Mouse (Mus musculus): ENCODE measurements around the gene Knop1. TPM values are rescaled to one million over a fixed set of nuclear protein-coding genes. Genes with fewer than 3 reads are reported as not detected.

Gene Knop1
- 144 and 171 TPM in 2 replicates for polyA plus RNA-seq (2014; fragmentation: Nextera tagmentation; extraction: Ambion mirVana)

DNA sequence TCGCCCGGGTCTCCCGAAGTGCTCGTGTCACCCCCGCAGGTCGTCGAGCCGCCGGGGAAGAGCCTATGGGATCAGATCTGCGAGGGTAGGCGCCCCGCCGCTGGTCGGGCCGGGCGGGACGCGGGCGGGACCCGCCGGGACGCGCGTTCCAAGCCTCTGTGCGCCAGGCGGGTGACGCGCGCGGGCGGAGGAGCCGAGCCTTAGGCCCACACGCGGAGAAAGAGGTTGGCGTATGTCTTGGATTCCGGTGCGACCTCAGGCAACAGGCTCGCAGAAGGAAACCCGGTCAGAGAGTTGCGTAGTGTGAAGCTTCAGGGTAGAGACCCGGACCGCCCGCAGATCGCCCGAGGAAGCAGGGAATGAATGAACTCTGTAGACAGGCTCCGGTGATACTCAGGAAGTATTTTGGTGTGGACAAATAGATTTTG, at the start of gene Knop1:
Gene Knop1 (minus strand): TSS at position 378 of the 428 bp plus-strand sequence.
- peaks cover 25% of the 10 kb centered on the region for H3K36me3 ChIP-seq (ENCODE audit: control insufficient read depth, insufficient read depth, low read length)
- H3K9ac ChIP-seq (ENCODE audit: low read depth, low read length), result peak within 1 kb of the TSS; percentile 82
- no peaks in the 10 kb centered on the region for H3K27me3 ChIP-seq (ENCODE audit: control insufficient read depth, insufficient read depth, low read length)
- peak; percentile 84 for ATAC-seq (ENCODE audit: low FRiP score, low TSS enrichment)
- H3K4me1 ChIP-seq (ENCODE audit: control insufficient read depth, insufficient read depth, low read length), result 0 out of 2 replicates have a peak, but pooled peaks cover 9% of the 10 kb centered on the region
- H3K27ac ChIP-seq (ENCODE audit: low read depth, low read length), result peak within 1 kb of the TSS; percentile 61
- WGBS, result under 1% methylated on average over 46 of the region's 46 CpGs
- peak within 1 kb of the TSS; percentile 93 for H3K4me3 ChIP-seq (ENCODE audit: low read length)
- H3K4me2 ChIP-seq (replicated peaks; ENCODE audit: low read depth, low read length), result peak within 1 kb of the TSS; percentile 88
- no peaks in the 10 kb centered on the region for H3K9me3 ChIP-seq (ENCODE audit: control insufficient read depth, low read length)

DNA sequence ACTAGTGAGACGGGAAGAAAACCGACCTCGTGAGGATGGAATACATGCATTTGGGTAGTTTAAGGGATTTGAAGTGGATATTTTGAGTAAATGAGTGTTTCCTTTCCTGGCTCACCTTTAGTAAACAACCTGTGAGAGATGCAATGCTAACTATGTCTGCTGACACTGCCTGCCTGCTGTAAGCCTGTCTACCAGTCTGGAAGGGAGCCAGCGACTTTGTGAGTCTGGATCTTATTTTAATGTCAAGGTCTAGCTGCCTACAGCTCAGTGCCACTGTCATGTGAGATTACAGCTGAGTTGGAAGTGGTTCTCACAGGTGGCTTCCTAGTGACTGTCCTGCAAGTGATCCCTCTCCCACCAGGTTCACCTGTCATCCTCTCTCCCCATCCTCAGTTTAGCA, 48.5 kb upstream of the Knop1 start:
- Histone ChIP-seq H3K36me3 (ENCODE audit: control insufficient read depth, insufficient read depth, low read length) (no peaks in the 10 kb centered on the region), H3K4me3 (ENCODE audit: low read length) (no peak overlapping the region), H3K27ac (ENCODE audit: low read depth, low read length) (no peak overlapping the region), H3K27me3 (ENCODE audit: control insufficient read depth, insufficient read depth, low read length) (no peaks in the 10 kb centered on the region), H3K9me3 (ENCODE audit: control insufficient read depth, low read length) (no peaks in the 10 kb centered on the region), H3K4me1 (ENCODE audit: control insufficient read depth, insufficient read depth, low read length) (peaks cover 8% of the 10 kb centered on the region), H3K9ac (ENCODE audit: low read depth, low read length) (no peak overlapping the region), H3K4me2 (replicated peaks; ENCODE audit: low read depth, low read length) (no peak overlapping the region)
- no peak for ATAC-seq (ENCODE audit: low FRiP score, low TSS enrichment)
- WGBS, result 95% methylated on average over 4 of the region's 4 CpGs

DNA sequence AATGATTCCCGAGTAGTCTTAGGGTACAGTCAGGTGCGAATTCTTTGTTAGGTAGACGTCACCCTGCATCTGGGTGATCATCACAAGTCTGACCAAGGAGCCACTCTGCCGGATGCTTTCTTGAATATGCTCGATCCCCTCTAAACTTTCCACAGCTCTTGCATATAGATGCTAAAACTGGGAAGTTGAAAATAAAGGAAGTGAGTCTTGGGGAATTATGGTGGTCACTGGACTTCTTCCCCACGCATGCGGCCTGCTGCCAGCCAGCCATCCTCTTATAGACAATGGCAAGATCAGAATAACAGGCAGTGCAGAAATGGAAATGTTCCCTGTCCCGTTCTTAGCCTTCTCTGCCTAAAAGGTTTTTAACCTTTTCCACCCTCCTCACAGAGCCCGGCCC, 47.8 kb upstream of the Knop1 start:
- H3K4me1 ChIP-seq (ENCODE audit: control insufficient read depth, insufficient read depth, low read length), result peaks cover 8% of the 10 kb centered on the region
- no peak overlapping the region for H3K4me3 ChIP-seq (ENCODE audit: low read length)
- H3K27ac ChIP-seq (ENCODE audit: low read depth, low read length), result no peak overlapping the region
- ATAC-seq (ENCODE audit: low FRiP score, low TSS enrichment), result no peak
- H3K36me3 ChIP-seq (ENCODE audit: control insufficient read depth, insufficient read depth, low read length), result no peaks in the 10 kb centered on the region
- WGBS, result 94% methylated on average over 9 of the region's 9 CpGs
- no peak overlapping the region for H3K9ac ChIP-seq (ENCODE audit: low read depth, low read length)
- no peak overlapping the region for H3K4me2 ChIP-seq (replicated peaks; ENCODE audit: low read depth, low read length)
- no peaks in the 10 kb centered on the region for H3K9me3 ChIP-seq (ENCODE audit: control insufficient read depth, low read length)
- H3K27me3 ChIP-seq (ENCODE audit: control insufficient read depth, insufficient read depth, low read length), result no peaks in the 10 kb centered on the region

DNA sequence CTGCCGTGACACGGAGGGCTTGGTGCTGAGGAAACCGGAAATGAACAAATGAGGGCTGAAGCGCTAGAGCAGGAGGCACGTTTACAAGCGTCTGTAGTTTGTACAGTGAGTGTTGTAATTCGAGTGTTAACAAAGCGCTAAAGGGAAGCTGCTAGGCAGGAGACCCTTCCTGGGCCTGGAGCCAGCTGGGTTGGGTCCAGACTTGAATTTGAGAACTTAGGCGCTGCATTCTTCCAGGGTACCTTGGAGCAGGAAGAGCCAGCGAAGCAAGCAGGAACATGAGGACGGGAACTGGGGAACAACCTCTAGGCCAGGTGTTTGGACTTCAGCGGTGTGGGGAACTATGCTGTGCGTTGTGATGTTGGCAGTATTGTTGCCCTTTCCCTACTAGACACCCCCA, 46.9 kb upstream of the Knop1 start:
- H3K4me2 ChIP-seq (replicated peaks; ENCODE audit: low read depth, low read length), result no peak overlapping the region; the same call in 1 of the 2 replicates
- no peak overlapping the region for H3K27ac ChIP-seq (ENCODE audit: low read depth, low read length)
- no peak overlapping the region for H3K4me3 ChIP-seq (ENCODE audit: low read length)

DNA sequence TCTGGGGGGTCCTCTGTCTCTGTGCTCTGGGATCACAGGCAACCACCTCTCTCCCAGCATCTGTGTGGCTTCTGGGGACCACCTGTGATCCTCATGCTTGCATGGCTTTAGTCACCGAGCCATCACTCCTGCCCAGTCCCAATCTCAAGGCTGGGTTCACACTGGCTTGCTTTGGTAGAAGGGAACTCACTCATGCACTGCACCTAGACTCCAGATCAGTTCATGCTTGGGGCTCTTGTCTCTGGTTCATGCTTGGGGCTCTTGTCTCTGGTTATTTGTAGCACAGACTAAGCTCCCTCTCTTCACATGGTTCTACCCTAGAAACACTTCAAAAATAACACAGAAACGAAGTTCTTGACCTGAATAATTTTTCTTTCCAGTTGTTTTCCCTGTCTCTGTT, 44.0 kb upstream of the Knop1 start:
- ATAC-seq (ENCODE audit: low FRiP score, low TSS enrichment), result no peak
- 82% methylated on average over 2 of the region's 2 CpGs for WGBS

More for the DNA sequence above, 46.9 kb upstream of the Knop1 start:
- Histone ChIP-seq H3K4me1 (ENCODE audit: control insufficient read depth, insufficient read depth, low read length) (peaks cover 8% of the 10 kb centered on the region), H3K9ac (ENCODE audit: low read depth, low read length) (no peak overlapping the region), H3K9me3 (ENCODE audit: control insufficient read depth, low read length) (no peaks in the 10 kb centered on the region), H3K27me3 (ENCODE audit: control insufficient read depth, insufficient read depth, low read length) (no peaks in the 10 kb centered on the region), H3K36me3 (ENCODE audit: control insufficient read depth, insufficient read depth, low read length) (no peaks in the 10 kb centered on the region)
- 49% methylated on average over 13 of the region's 13 CpGs for WGBS
- ATAC-seq (ENCODE audit: low FRiP score, low TSS enrichment), result 0 out of 2 replicates have a peak, but pooled peaks have one; percentile 39

DNA sequence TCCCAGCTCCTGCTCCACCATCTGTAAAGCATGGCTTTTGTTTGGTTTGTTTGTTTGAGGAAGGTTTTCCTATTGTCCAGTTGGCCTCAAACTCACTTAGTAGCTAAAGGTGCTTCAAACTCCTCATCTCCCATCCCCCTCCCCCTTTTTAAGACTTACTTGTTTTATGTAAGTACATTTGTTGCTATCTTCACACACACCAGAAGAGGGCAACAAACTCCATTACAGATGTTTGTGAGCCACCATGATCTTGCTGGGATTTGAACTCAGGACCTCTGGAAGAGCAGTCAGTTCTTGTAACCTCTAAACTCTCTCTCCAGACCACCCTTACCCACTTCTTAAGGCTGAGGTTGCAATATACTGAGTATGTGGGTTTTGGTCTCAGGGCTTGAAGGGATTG, 42.0 kb upstream of the Knop1 start:
- H3K27me3 ChIP-seq (ENCODE audit: control insufficient read depth, insufficient read depth, low read length), result no peaks in the 10 kb centered on the region
- ATAC-seq (ENCODE audit: low FRiP score, low TSS enrichment), result no peak
- no peak overlapping the region for H3K4me3 ChIP-seq (ENCODE audit: low read length)
- H3K36me3 ChIP-seq (ENCODE audit: control insufficient read depth, insufficient read depth, low read length), result no peaks in the 10 kb centered on the region
- H3K4me1 ChIP-seq (ENCODE audit: control insufficient read depth, insufficient read depth, low read length), result peaks cover 5% of the 10 kb centered on the region
- no peak overlapping the region for H3K9ac ChIP-seq (ENCODE audit: low read depth, low read length)
- no peak overlapping the region for H3K27ac ChIP-seq (ENCODE audit: low read depth, low read length)
- no peaks in the 10 kb centered on the region for H3K9me3 ChIP-seq (ENCODE audit: control insufficient read depth, low read length)
- no peak overlapping the region for H3K4me2 ChIP-seq (replicated peaks; ENCODE audit: low read depth, low read length)

More for the DNA sequence above, 44.0 kb upstream of the Knop1 start:
- Histone ChIP-seq H3K27me3 (ENCODE audit: control insufficient read depth, insufficient read depth, low read length) (no peaks in the 10 kb centered on the region), H3K9ac (ENCODE audit: low read depth, low read length) (no peak overlapping the region), H3K4me2 (replicated peaks; ENCODE audit: low read depth, low read length) (no peak overlapping the region), H3K9me3 (ENCODE audit: control insufficient read depth, low read length) (no peaks in the 10 kb centered on the region), H3K4me3 (ENCODE audit: low read length) (no peak overlapping the region), H3K4me1 (ENCODE audit: control insufficient read depth, insufficient read depth, low read length) (peaks cover 8% of the 10 kb centered on the region), H3K36me3 (ENCODE audit: control insufficient read depth, insufficient read depth, low read length) (no peaks in the 10 kb centered on the region), H3K27ac (ENCODE audit: low read depth, low read length) (no peak overlapping the region)

DNA sequence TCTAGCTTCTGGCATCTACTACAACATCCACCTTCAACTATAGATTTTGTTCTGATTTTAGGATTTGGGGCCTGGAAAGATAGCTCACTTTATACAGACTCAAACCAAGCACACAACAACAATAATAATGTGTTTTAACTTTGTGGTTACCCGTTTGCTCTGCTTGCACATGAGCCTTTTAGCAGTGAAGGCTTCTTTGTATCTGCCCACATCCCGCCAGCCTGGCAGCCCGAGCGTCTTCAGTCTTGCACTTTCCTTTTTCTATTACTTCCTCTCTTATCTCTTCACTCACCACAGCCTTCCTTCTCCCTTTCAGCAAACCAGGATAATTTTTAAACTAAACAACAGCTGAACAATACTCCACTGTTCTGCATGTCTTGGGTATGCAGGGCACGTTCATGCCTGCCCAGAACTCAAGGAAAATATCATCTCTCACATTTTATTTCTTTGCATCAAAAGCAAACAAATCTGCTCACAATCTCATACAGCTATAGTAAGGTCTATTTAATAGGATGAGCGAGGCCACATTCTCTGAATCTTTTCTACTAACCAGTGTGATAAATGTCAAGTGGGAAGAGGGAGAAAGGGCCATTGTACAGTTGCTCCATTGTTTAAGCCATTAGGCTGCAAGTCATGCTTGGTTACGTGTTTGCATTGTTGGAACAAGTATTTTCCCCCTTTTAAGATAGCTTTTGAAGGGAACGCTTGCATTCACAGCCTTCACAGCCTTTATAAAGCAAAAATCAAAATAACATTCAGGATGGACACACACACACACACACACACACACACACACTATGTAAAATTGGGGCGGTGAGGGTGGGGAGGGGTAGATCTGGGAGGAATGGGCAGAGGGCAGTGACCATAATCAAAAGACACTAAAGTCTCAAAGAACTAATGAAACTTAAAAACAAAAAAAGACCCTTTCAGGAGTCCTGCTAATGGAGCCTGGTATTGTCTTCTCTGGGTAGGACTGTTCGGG, 39.7 kb upstream of the Knop1 start:
- Histone ChIP-seq H3K9ac (ENCODE audit: low read depth, low read length) (no peak overlapping the region), H3K27ac (ENCODE audit: low read depth, low read length) (no peak overlapping the region), H3K4me1 (ENCODE audit: control insufficient read depth, insufficient read depth, low read length) (no peaks in the 10 kb centered on the region), H3K27me3 (ENCODE audit: control insufficient read depth, insufficient read depth, low read length) (no peaks in the 10 kb centered on the region), H3K9me3 (ENCODE audit: control insufficient read depth, low read length) (no peaks in the 10 kb centered on the region), H3K4me3 (ENCODE audit: low read length) (no peak overlapping the region), H3K36me3 (ENCODE audit: control insufficient read depth, insufficient read depth, low read length) (no peaks in the 10 kb centered on the region), H3K4me2 (replicated peaks; ENCODE audit: low read depth, low read length) (no peak overlapping the region)
- ATAC-seq (ENCODE audit: low FRiP score, low TSS enrichment), result no peak
- WGBS, result 78% methylated on average over 10 of the region's 10 CpGs

DNA sequence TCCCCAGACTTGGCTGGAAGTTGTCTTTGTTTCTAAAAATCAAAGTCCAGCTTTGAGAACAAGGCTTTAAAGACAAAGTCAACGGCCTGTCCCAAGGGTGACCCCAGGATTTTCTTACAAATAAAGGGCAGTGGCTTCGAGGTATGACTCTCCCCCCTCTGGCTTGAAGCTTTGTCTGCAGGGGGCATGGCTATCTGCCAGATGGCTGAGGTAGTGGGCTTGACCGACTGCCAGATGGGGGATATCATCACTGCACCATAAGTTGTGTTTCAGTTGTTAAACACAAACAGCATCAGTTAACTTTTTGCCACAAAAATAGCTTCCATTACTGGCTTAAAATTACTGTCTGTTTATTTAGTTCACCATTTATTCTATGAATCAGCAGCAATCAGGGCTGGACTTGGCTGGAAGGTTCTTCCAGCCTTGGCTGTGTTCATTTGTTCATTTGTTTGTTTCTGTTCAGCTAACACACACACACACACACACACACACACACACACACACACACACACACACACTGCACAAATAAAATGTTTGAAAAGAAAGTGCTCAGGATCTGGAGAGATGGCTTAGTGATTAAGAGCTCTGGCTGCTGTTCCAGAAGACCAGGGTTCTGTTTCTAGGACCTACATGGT, 33.1 kb upstream of the Knop1 start:
- H3K36me3 ChIP-seq (ENCODE audit: control insufficient read depth, insufficient read depth, low read length), result no peaks in the 10 kb centered on the region
- ATAC-seq (ENCODE audit: low FRiP score, low TSS enrichment), result no peak
- H3K4me1 ChIP-seq (ENCODE audit: control insufficient read depth, insufficient read depth, low read length), result no peaks in the 10 kb centered on the region
- H3K4me3 ChIP-seq (ENCODE audit: low read length), result no peak overlapping the region
- no peak overlapping the region for H3K4me2 ChIP-seq (replicated peaks; ENCODE audit: low read depth, low read length)
- no peak overlapping the region for H3K27ac ChIP-seq (ENCODE audit: low read depth, low read length)
- no peaks in the 10 kb centered on the region for H3K9me3 ChIP-seq (ENCODE audit: control insufficient read depth, low read length)
- no peaks in the 10 kb centered on the region for H3K27me3 ChIP-seq (ENCODE audit: control insufficient read depth, insufficient read depth, low read length)
- WGBS, result 21% methylated on average over 3 of the region's 3 CpGs
- no peak overlapping the region for H3K9ac ChIP-seq (ENCODE audit: low read depth, low read length)
